Mouse (Mus musculus): Measurements from ENCODE around the gene Gm9964. TPM values are rescaled to one million over a fixed set of nuclear protein-coding genes. Genes with fewer than 3 reads are reported as not detected.

The Gm9964 gene
- polyA plus RNA-seq (2015; fragmentation: Nextera tagmentation; extraction: Ambion mirVana) = not detected in 2 replicates

- H3K4me1 ChIP-seq = no peaks in the 10 kb centered on the region
- H3K9me3 ChIP-seq (replicated peaks) = no peaks in the 10 kb centered on the region
- WGBS = 76% methylated on average over 5 of the region's 5 CpGs
- no peaks in the 10 kb centered on the region for H3K27me3 ChIP-seq
- no peak within 1 kb of the TSS for H3K9ac ChIP-seq
- no peak within 1 kb of the TSS for H3K4me3 ChIP-seq (replicated peaks)
- H3K4me2 ChIP-seq (replicated peaks) = no peak within 1 kb of the TSS
- no peak for ATAC-seq (ENCODE audit: insufficient number of reproducible peaks, low FRiP score, low TSS enrichment, low read depth)
- no peaks in the 10 kb centered on the region for H3K36me3 ChIP-seq
- no peak within 1 kb of the TSS for H3K27ac ChIP-seq (replicated peaks)
Measured at GRCm38 (mm10) chr11:79296856-79297491, at the start of gene Gm9964. Gene Gm9964, minus strand, starts transcription at chr11:79296906.

DNA sequence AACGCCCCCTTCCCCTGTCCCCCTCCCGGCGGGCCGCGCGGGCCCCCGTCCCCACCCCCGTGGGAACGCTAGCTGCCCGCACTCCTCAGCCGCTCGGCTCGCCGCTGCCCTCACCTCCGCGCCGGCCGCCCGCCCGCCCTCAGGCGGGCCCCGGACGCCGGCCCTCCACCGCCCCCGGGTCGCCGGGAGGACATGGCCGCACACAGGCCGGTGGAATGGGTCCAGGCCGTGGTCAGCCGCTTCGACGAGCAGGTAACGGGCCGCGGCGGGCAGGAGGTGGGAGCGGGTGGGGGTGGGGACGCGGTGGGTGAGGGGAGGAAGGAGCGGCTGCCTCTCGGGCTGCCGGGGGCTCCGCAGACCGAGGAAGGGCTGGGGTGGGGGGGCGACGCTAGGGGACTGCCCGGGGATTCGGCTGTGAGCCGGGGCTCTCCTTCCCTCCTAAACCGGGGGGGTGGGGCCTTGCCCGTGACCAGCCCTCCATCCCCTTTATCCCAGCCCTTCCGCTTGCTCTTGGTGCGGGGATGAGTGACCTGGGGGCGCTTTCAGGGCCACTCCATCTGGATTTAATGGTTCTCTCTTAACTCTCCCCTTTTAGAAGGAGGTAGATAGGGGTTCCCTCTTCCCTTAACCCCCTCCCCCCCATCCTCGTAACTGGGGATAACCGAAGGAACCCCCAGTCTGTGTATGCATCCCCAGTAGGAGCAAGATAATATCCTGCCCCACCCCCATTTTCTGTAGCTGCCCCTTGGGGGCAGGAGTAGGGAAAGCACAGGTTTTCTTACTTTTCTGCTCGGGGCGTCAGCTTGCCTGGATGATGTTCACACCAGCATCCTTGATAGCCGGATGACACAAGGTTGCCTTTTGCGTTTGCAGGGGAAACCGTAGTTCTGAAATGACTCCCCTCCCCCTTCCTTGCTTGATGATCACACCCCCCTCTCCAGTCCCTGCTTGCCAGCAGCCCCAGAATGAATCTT, 43.4 kb upstream of the Gm9964 start:
- H3K4me1 ChIP-seq = peaks cover 17% of the 10 kb centered on the region
- peak; percentile 86 for ATAC-seq (ENCODE audit: insufficient number of reproducible peaks, low FRiP score, low TSS enrichment, low read depth)
- peaks cover 3% of the 10 kb centered on the region; the same call in 1 of the 2 replicates for H3K36me3 ChIP-seq
- H3K9ac ChIP-seq = peak overlapping the region; percentile 73
- H3K27ac ChIP-seq (replicated peaks) = peak overlapping the region; percentile 92
- H3K9me3 ChIP-seq (replicated peaks) = no peaks in the 10 kb centered on the region
- WGBS = under 1% methylated on average over 40 of the region's 63 CpGs
- H3K4me2 ChIP-seq (replicated peaks) = peak overlapping the region; percentile 62
- H3K4me3 ChIP-seq (replicated peaks) = peak overlapping the region; percentile 85
- no peaks in the 10 kb centered on the region for H3K27me3 ChIP-seq

DNA sequence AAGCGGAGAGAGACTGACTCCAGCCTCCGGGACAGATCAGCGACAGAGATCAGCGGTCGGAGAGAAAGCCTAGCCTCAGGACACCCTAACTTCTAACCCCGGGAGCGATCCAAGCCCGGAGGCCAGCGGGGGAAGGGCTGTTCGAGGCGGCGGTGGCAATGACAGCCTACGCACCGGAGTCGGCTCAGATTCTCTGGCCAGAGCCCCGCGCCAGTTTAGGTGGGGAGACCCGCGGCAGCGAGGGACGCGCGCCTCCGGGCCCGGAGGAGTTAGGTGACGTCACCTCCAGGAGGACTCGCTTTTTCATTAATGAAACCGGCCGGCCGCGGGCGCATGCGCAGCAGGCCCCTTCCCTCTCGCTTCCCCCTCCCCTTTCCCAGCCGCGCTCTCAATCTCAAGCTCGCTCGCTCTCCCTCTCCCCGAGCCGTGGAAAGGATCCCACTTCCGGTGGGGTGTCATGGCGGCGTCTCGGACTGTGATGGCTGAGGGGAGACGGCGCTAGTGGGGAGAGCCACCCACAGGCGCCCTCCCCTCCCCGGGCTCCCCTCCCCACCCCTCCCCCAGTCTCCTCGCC, 42.6 kb upstream of the Gm9964 start, which contains the start of gene Nf1:
Gene Nf1 (plus strand): TSS at position 460 of the 574 bp plus-strand sequence.
- peak within 1 kb of the TSS; percentile 62 for H3K4me2 ChIP-seq (replicated peaks)
- H3K9ac ChIP-seq = peak within 1 kb of the TSS; percentile 79
- H3K36me3 ChIP-seq = peaks cover 3% of the 10 kb centered on the region; the same call in 1 of the 2 replicates
- ATAC-seq (ENCODE audit: insufficient number of reproducible peaks, low FRiP score, low TSS enrichment, low read depth) = peak; percentile 94
- H3K27ac ChIP-seq (replicated peaks) = peak within 1 kb of the TSS; percentile 92
- H3K4me1 ChIP-seq = peaks cover 17% of the 10 kb centered on the region
- no peaks in the 10 kb centered on the region for H3K9me3 ChIP-seq (replicated peaks)
- under 1% methylated on average over 49 of the region's 49 CpGs for WGBS
- no peaks in the 10 kb centered on the region for H3K27me3 ChIP-seq
- peak within 1 kb of the TSS; percentile 85 for H3K4me3 ChIP-seq (replicated peaks)

GRCm38 (mm10) chr11:79338621-79339020, 41.9 kb upstream of the Gm9964 start:
- Histone ChIP-seq H3K27ac (replicated peaks) (peak overlapping the region; percentile 92), H3K9me3 (replicated peaks) (no peaks in the 10 kb centered on the region), H3K27me3 (no peaks in the 10 kb centered on the region), H3K4me3 (replicated peaks) (peak overlapping the region; percentile 85), H3K36me3 (peaks cover 3% of the 10 kb centered on the region; the same call in 1 of the 2 replicates), H3K4me2 (replicated peaks) (peak overlapping the region; percentile 62), H3K9ac (peak overlapping the region; percentile 79), H3K4me1 (peaks cover 17% of the 10 kb centered on the region)
- WGBS = 50% methylated on average over 4 of the region's 4 CpGs
- ATAC-seq (ENCODE audit: insufficient number of reproducible peaks, low FRiP score, low TSS enrichment, low read depth) = no peak

DNA sequence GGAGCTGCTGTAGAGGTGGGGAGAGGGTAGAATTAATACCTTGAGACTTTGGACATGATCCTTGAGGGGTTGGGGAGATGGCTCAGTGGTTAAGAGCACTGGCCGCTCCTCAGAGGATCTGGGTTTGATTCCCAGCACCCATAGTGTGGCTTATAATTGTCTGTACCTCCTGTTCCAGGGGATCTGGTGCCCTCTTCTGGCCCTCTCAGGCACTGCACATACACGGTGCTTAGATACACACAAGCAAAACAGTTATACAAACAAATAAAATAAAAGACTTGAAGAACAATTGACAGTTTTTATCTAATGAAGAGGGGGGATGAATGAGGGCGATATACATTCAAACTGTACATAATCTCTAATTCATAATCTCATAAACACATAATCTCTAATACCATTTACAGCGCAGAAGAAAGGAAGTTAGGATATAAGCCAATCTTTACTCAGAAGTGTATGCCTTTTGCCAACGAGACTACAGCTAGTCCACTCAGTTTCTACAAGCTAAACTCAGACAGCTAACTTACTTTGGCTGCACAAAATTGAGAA, 40.1 kb upstream of the Gm9964 start:
- Histone ChIP-seq H3K4me2 (replicated peaks) (no peak overlapping the region), H3K36me3 (0 out of 2 replicates have a peak, but pooled peaks cover 2% of the 10 kb centered on the region), H3K4me3 (replicated peaks) (no peak overlapping the region), H3K27me3 (no peaks in the 10 kb centered on the region), H3K4me1 (peaks cover 17% of the 10 kb centered on the region), H3K27ac (replicated peaks) (no peak overlapping the region), H3K9ac (no peak overlapping the region), H3K9me3 (replicated peaks) (no peaks in the 10 kb centered on the region)
- 90% methylated on average over 5 of the region's 5 CpGs for WGBS
- ATAC-seq (ENCODE audit: insufficient number of reproducible peaks, low FRiP score, low TSS enrichment, low read depth) = no peak

DNA sequence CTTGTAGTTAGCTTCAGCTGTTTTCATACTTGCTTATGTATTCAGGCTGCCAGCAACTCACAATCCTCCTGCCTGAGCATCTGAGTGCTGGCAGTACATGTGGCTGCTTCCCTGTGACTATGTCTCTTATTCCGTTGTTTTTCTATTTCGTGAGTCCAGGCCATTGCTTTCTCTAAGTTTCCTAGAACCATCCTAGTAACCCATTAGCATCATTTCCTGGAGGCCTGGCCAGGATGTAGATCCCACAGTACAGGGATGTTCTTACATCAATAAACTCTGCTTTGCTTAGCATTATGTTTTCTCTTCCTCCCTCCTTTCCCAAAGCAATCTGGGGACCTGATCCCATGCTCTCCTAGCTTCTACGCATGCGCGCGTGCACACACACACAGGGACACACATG, 38.4 kb upstream of the Gm9964 start:
- no peaks in the 10 kb centered on the region for H3K36me3 ChIP-seq
- ATAC-seq (ENCODE audit: insufficient number of reproducible peaks, low FRiP score, low TSS enrichment, low read depth) = no peak
- no peaks in the 10 kb centered on the region for H3K9me3 ChIP-seq (replicated peaks)
- H3K4me1 ChIP-seq = peaks cover 6% of the 10 kb centered on the region; the same call in 1 of the 2 replicates
- no peak overlapping the region for H3K4me2 ChIP-seq (replicated peaks)
- no peak overlapping the region for H3K4me3 ChIP-seq (replicated peaks)
- H3K9ac ChIP-seq = no peak overlapping the region
- WGBS = 93% methylated on average over 6 of the region's 6 CpGs
- H3K27me3 ChIP-seq = no peaks in the 10 kb centered on the region
- no peak overlapping the region for H3K27ac ChIP-seq (replicated peaks)

GRCm38 (mm10) chr11:79329585-79329984, 32.9 kb upstream of the Gm9964 start:
- WGBS = 95% methylated on average over 1 of the region's 1 CpGs
- H3K9ac ChIP-seq = no peak overlapping the region

GRCm38 (mm10) chr11:79328060-79328459, 31.4 kb upstream of the Gm9964 start:
- WGBS = 85% methylated on average over 4 of the region's 4 CpGs
- H3K9me3 ChIP-seq (replicated peaks) = no peaks in the 10 kb centered on the region
- H3K36me3 ChIP-seq = no peaks in the 10 kb centered on the region
- H3K4me2 ChIP-seq (replicated peaks) = no peak overlapping the region
- peaks cover 7% of the 10 kb centered on the region; the same call in 1 of the 2 replicates for H3K4me1 ChIP-seq
- no peak overlapping the region for H3K27ac ChIP-seq (replicated peaks)
- H3K27me3 ChIP-seq = no peaks in the 10 kb centered on the region
- H3K4me3 ChIP-seq (replicated peaks) = no peak overlapping the region
- no peak for ATAC-seq (ENCODE audit: insufficient number of reproducible peaks, low FRiP score, low TSS enrichment, low read depth)
- no peak overlapping the region for H3K9ac ChIP-seq

More at GRCm38 (mm10) chr11:79329585-79329984, 32.9 kb upstream of the Gm9964 start:
- Histone ChIP-seq H3K36me3 (no peaks in the 10 kb centered on the region), H3K9me3 (replicated peaks) (no peaks in the 10 kb centered on the region), H3K27ac (replicated peaks) (no peak overlapping the region), H3K27me3 (no peaks in the 10 kb centered on the region), H3K4me3 (replicated peaks) (no peak overlapping the region), H3K4me2 (replicated peaks) (no peak overlapping the region), H3K4me1 (peaks cover under 1% of the 10 kb centered on the region; the same call in 1 of the 2 replicates)
- no peak for ATAC-seq (ENCODE audit: insufficient number of reproducible peaks, low FRiP score, low TSS enrichment, low read depth)

- ATAC-seq (ENCODE audit: insufficient number of reproducible peaks, low FRiP score, low TSS enrichment, low read depth) = no peak
- no peak overlapping the region for H3K9ac ChIP-seq
- peaks cover 7% of the 10 kb centered on the region; the same call in 1 of the 2 replicates for H3K4me1 ChIP-seq
- WGBS = 27% methylated on average over 4 of the region's 4 CpGs
- no peak overlapping the region for H3K27ac ChIP-seq (replicated peaks)
- no peak overlapping the region for H3K4me3 ChIP-seq (replicated peaks)
- H3K27me3 ChIP-seq = no peaks in the 10 kb centered on the region
- no peaks in the 10 kb centered on the region for H3K36me3 ChIP-seq
- H3K4me2 ChIP-seq (replicated peaks) = no peak overlapping the region
- no peaks in the 10 kb centered on the region for H3K9me3 ChIP-seq (replicated peaks)
Measured at GRCm38 (mm10) chr11:79327106-79327505, 30.4 kb upstream of the Gm9964 start.

DNA sequence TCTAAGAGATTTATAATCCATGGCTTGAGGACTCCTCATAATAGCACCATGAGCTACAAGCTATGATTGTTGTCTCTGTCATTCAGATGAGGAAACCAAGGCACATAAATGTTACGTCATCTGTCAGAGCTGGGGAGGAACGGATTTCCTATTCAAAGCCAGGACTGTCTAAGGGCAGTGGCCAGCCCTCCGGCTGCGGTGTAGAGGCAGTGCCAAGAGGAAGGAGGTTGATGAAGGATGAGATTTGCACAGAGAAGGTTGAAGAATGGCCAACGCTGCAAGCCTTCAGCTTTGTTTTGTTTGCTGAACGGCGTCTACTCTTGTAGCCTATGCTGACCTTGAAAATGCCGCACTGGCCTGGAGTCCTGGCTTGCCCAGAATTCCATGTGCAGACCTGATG, 29.0 kb upstream of the Gm9964 start:
- Histone ChIP-seq H3K27me3 (no peaks in the 10 kb centered on the region), H3K9me3 (replicated peaks) (no peaks in the 10 kb centered on the region), H3K4me1 (peaks cover 7% of the 10 kb centered on the region; the same call in 1 of the 2 replicates), H3K27ac (replicated peaks) (no peak overlapping the region), H3K9ac (no peak overlapping the region), H3K36me3 (no peaks in the 10 kb centered on the region), H3K4me2 (replicated peaks) (no peak overlapping the region), H3K4me3 (replicated peaks) (no peak overlapping the region)
- 86% methylated on average over 8 of the region's 8 CpGs for WGBS
- no peak for ATAC-seq (ENCODE audit: insufficient number of reproducible peaks, low FRiP score, low TSS enrichment, low read depth)

Data from embryonic facial prominence, embryonic 15.5 days (tissue).